12 mouse cellular contexts compared by ENCODE assay signal in the genomic region with DNA sequence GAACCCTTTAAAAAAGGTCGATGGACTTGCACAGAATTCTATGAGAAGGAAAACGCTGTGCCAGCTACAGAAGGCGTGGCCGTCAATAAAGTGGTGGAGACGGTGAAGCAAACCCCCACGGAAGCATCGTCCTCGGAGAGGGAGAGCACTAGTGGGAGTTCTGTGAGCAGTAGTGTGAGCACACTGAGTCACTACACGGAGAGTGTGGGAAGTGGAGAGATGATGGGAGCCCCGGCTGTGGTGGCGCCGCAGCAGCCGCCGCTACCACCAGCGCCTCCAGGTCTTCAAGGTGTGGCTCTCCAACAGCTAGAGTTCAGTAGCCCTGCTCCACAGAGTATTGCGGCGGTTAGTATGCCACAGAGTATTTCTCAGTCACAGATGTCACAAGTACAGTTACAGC. TPM values are rescaled to one million over a fixed set of nuclear protein-coding genes. Genes with fewer than 3 reads are reported as not detected.
A peak's percentile ranks its signal among the peaks of the same experiment; 100 is the strongest.
DNase-seq lines count a peak whose midpoint lies in the region; ATAC-seq and TF ChIP-seq lines count a peak whose summit lies in the region.
"Had no signal": no experiment of that assay in that cellular context is flagged by ENCODE, and none has a peak within 500 bp of the region (broad histone marks: within the 10 kb centered on the region; RNA-seq: fewer than 3 reads in every experiment).

No protein-coding gene starts in this region.

- ATAC-seq in neural tube, embryonic 14.5 days (ENCODE audit: low read depth): no peak

- H3K4me3 ChIP-seq in layer of hippocampus, adult 2 months: peak overlapping the region; percentile 78
- H3K4me3 ChIP-seq in forebrain, embryonic 10.5 days: peak overlapping the region; percentile 93
- peak overlapping the region; percentile 95 for H3K4me3 ChIP-seq in neural tube, embryonic 14.5 days (ENCODE audit: low read depth, low read length)

- peak in 1 of 2 experiments; percentile 12 for DNase-seq in layer of hippocampus, adult 2 months (ENCODE audit: low spot score in 2 of 2)
- DNase-seq in layer of hippocampus, adult 8-10 months (ENCODE audit: low spot score in 2 of 2): no peak
- DNase-seq in forebrain, embryonic 10.5 days (ENCODE audit: extremely low spot score, low spot score): no peak
- DNase-seq in left cerebral cortex, postnatal 14 days (ENCODE audit: low spot score in 2 of 2): peak; percentile 42 to 43
- no peak for DNase-seq in embryo, embryonic 10 days (ENCODE audit: low spot score)
- no peak for DNase-seq in adrenal gland, adult 2 months
- DNase-seq in spleen, adult 18-20 months: no peak
- DNase-seq: adrenal gland, adult 8-10 months; gastrocnemius, postnatal 25 days; lung, adult 2 months; thymus, adult 18-20 months had no signal

- TF ChIP-seq CTCF in layer of hippocampus, adult 2 months (conservative IDR thresholded peaks at IDR 0.05): no peak

- intact Hi-C loops in left cerebral cortex, postnatal 14 days (cut with DNase I): loop anchor here (5.0 kb wide), 2 partner anchors 35 to 50 kb away; no protein-coding TSS in a partner anchor

- H3K9ac ChIP-seq in neural tube, embryonic 14.5 days (replicated peaks; ENCODE audit: low read depth, low read length): no peak overlapping the region

- peak overlapping the region; percentile 94 for H3K4me2 ChIP-seq in neural tube, embryonic 14.5 days (ENCODE audit: low read depth, low read length)

- peaks cover 58% of the 10 kb centered on the region for H3K36me3 ChIP-seq in forebrain, embryonic 10.5 days (replicated peaks)
- peaks cover 11% of the 10 kb centered on the region for H3K36me3 ChIP-seq in neural tube, embryonic 14.5 days (ENCODE audit: control insufficient read depth, insufficient read depth, low read length)

- H3K4me1 ChIP-seq in forebrain, embryonic 10.5 days: peaks cover 76% of the 10 kb centered on the region
- peaks cover 56% of the 10 kb centered on the region for H3K4me1 ChIP-seq in neural tube, embryonic 14.5 days (ENCODE audit: control insufficient read depth, insufficient read depth, low read length)

- 97% methylated on average over 17 of the region's 17 CpGs for WGBS in forebrain, embryonic 10.5 days
- 88% methylated on average over 17 of the region's 17 CpGs for WGBS in neural tube, embryonic 14.5 days

- no peaks in the 10 kb centered on the region for H3K27me3 ChIP-seq in forebrain, embryonic 10.5 days (ENCODE audit: poor library complexity, severe bottlenecking)
- H3K27me3 ChIP-seq in neural tube, embryonic 14.5 days (ENCODE audit: control insufficient read depth, insufficient read depth, low read length): no peaks in the 10 kb centered on the region; the same call in 1 of the 2 replicates

- H3K27ac ChIP-seq in layer of hippocampus, adult 2 months: peak overlapping the region; percentile 98
- H3K27ac ChIP-seq in forebrain, embryonic 10.5 days: no peak overlapping the region
- H3K27ac ChIP-seq in neural tube, embryonic 14.5 days (ENCODE audit: low read depth, low read length): no peak overlapping the region

- H3K9me3 ChIP-seq in forebrain, embryonic 10.5 days: no peaks in the 10 kb centered on the region
- no peaks in the 10 kb centered on the region for H3K9me3 ChIP-seq in neural tube, embryonic 14.5 days (ENCODE audit: control insufficient read depth, low read length)

RNA-seq across cellular contexts. Expression of a gene that starts 2.6 kb away (rescaled TPM):
- 100 to 1,000 TPM; 503 to 530 TPM for total RNA-seq in layer of hippocampus, adult 2 months (2021)
- total RNA-seq in layer of hippocampus, adult 8-10 months (2022): 100 to 1,000 TPM; 443 to 537 (median 496) TPM
- polyA plus RNA-seq in forebrain, embryonic 10.5 days (2016; fragmentation: Nextera tagmentation; extraction: Ambion mirVana): 256 and 273 TPM in 2 replicates
- 100 to 1,000 TPM; 559 to 625 TPM for total RNA-seq in left cerebral cortex, postnatal 14 days (2021)
- polyA plus RNA-seq in neural tube, embryonic 14.5 days (2014; fragmentation: Nextera tagmentation; extraction: Ambion mirVana): 885 and 965 TPM in 2 replicates
- total RNA-seq in adrenal gland, adult 2 months (2021): 1,000 to 10,000 TPM in 1 of 2 experiments, 100 to 1,000 TPM in 1; 906 to 1,621 TPM
- polyA plus RNA-seq in adrenal gland, adult 2 months (2012; rRNA removed): 665 and 693 TPM in 2 replicates

Comparison
In these comparisons a context has a peak if more than half of its experiments do, and no peak if none do; other contexts are left out.
1. DNase-seq: peak in left cerebral cortex, postnatal 14 days (2 of 2); none in layer of hippocampus, adult 8-10 months (0 of 2), forebrain, embryonic 10.5 days (single experiment), embryo, embryonic 10 days (single experiment), adrenal gland, adult 2 months (single experiment) and spleen, adult 18-20 months (0 of 2).
2. Peak in every context shown above with its lines, with median percentiles within 50 percentile points of each other: H3K4me3 ChIP-seq.